ENCODE assay signal across 27 mouse cellular contexts in the genomic region with DNA sequence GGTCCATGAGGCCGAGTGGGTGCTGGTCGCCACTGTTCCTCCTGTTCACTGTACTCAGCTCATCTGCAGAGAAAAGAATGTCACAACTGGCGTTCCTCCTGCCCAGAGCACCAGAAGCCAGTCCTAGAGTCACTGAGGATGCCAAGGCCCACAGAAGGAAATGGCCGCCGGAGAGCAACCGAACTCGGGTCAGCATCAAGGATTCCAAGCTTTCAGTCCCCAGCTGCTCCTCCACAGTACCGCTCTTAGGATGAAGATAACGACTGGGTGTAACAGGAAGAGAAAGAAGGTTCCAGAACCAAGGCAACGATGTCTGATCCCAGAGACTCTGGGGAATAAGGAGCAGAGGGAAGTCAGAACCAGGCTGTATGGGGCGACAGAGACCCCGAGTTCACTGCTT. TPM values are rescaled to one million over a fixed set of nuclear protein-coding genes. Genes with fewer than 3 reads are reported as not detected.
DNase-seq lines count a peak whose midpoint lies in the region; ATAC-seq and TF ChIP-seq lines count a peak whose summit lies in the region.
"Had no signal": no experiment of that assay in that cellular context is flagged by ENCODE, and none has a peak within 500 bp of the region (broad histone marks: within the 10 kb centered on the region; RNA-seq: fewer than 3 reads in every experiment).

A gene (minus strand): TSS at position 101 of the 400 bp plus-strand sequence.

- no peak for TF ChIP-seq CTCF in hindbrain, postnatal 0 days (IDR thresholded peaks at IDR 0.05; ENCODE audit: low read depth)

- no peak for ATAC-seq in hindbrain, postnatal 0 days
- ATAC-seq in hindbrain, embryonic 16.5 days: no peak
- ATAC-seq in neural tube, embryonic 12.5 days (ENCODE audit: low FRiP score, low read depth): no peak
- no peak for ATAC-seq in neural tube, embryonic 15.5 days (ENCODE audit: low FRiP score)
- ATAC-seq in neutrophil, adult 5-6 weeks (ENCODE audit: extremely low read depth, insufficient number of reproducible peaks, low FRiP score, poor library complexity, severe bottlenecking): no peak
- ATAC-seq: forebrain, embryonic 15.5 days had no signal

- no peaks in the 10 kb centered on the region for H3K9me3 ChIP-seq in hindbrain, postnatal 0 days (ENCODE audit: low read length)
- no peaks in the 10 kb centered on the region for H3K9me3 ChIP-seq in hindbrain, embryonic 16.5 days (ENCODE audit: control insufficient read depth, low read length)
- no peaks in the 10 kb centered on the region for H3K9me3 ChIP-seq in neural tube, embryonic 12.5 days
- H3K9me3 ChIP-seq in neural tube, embryonic 15.5 days (replicated peaks): no peaks in the 10 kb centered on the region
- no peaks in the 10 kb centered on the region for H3K9me3 ChIP-seq in ES-E14 (ENCODE audit: control insufficient read depth, insufficient read depth, low read depth, low read length)
- H3K9me3 ChIP-seq: embryonic facial prominence, embryonic 15.5 days; forebrain, embryonic 15.5 days; heart, embryonic 10.5 days; kidney, embryonic 15.5 days; stomach, embryonic 15.5 days had no signal

- no peak for DNase-seq in hindbrain, postnatal 0 days (ENCODE audit: low spot score)
- no peak for DNase-seq in ES-E14 (ENCODE audit: low read depth, low spot score)
- DNase-seq in yolk sac, embryonic 10.5 days (ENCODE audit: low spot score): no peak
- DNase-seq: adrenal gland, postnatal 14 days; cerebellum, adult 2 months; cerebellum, postnatal 25 days; embryo, embryonic 11 days; gastrocnemius, postnatal 10 days; kidney, adult 11 months; kidney, postnatal 36 days; lung, postnatal 4 days; thymus, adult 2 months had no signal

- H3K27me3 ChIP-seq in hindbrain, postnatal 0 days (ENCODE audit: insufficient read depth, low read length): no peaks in the 10 kb centered on the region
- H3K27me3 ChIP-seq in hindbrain, embryonic 16.5 days (replicated peaks; ENCODE audit: control insufficient read depth, insufficient read depth, low read length): no peaks in the 10 kb centered on the region
- no peaks in the 10 kb centered on the region for H3K27me3 ChIP-seq in neural tube, embryonic 12.5 days (replicated peaks)
- H3K27me3 ChIP-seq in neural tube, embryonic 15.5 days (replicated peaks): no peaks in the 10 kb centered on the region
- H3K27me3 ChIP-seq: embryonic facial prominence, embryonic 15.5 days; forebrain, embryonic 15.5 days; stomach, embryonic 15.5 days had no signal

- no peak within 1 kb of the TSS for H3K9ac ChIP-seq in hindbrain, postnatal 0 days (replicated peaks; ENCODE audit: low read length)
- H3K9ac ChIP-seq in hindbrain, embryonic 16.5 days (ENCODE audit: low read depth, low read length): no peak within 1 kb of the TSS
- peak within 1 kb of the TSS; percentile 6; the same call in 1 of the 2 replicates for H3K9ac ChIP-seq in neural tube, embryonic 12.5 days
- no peak within 1 kb of the TSS for H3K9ac ChIP-seq in neural tube, embryonic 15.5 days (replicated peaks)
- peak within 1 kb of the TSS; percentile 58 for H3K9ac ChIP-seq in ES-E14 (ENCODE audit: insufficient read depth, low read depth, low read length, poor library complexity, severe bottlenecking)
- H3K9ac ChIP-seq: embryonic facial prominence, embryonic 15.5 days; kidney, embryonic 15.5 days; stomach, embryonic 15.5 days had no signal

- H3K4me2 ChIP-seq in hindbrain, postnatal 0 days (ENCODE audit: low read depth, low read length): no peak within 1 kb of the TSS
- H3K4me2 ChIP-seq in hindbrain, embryonic 16.5 days (ENCODE audit: low read length): no peak within 1 kb of the TSS
- 0 out of 2 replicates have a peak within 1 kb of the TSS, but pooled peaks have one; percentile 55 for H3K4me2 ChIP-seq in neural tube, embryonic 12.5 days (replicated peaks)
- H3K4me2 ChIP-seq in neural tube, embryonic 15.5 days: no peak within 1 kb of the TSS

- H3K27ac ChIP-seq in hindbrain, postnatal 0 days: 0 out of 2 replicates have a peak within 1 kb of the TSS, but pooled peaks have one; percentile 20
- H3K27ac ChIP-seq in hindbrain, embryonic 16.5 days (ENCODE audit: low read depth, low read length): no peak within 1 kb of the TSS
- H3K27ac ChIP-seq in neural tube, embryonic 12.5 days: no peak within 1 kb of the TSS
- H3K27ac ChIP-seq in neural tube, embryonic 15.5 days (replicated peaks): no peak within 1 kb of the TSS
- no peak within 1 kb of the TSS for H3K27ac ChIP-seq in ES-E14 (ENCODE audit: insufficient read depth, low read depth, low read length, poor library complexity, severe bottlenecking)
- H3K27ac ChIP-seq: embryonic facial prominence, embryonic 15.5 days; forebrain, embryonic 15.5 days; heart, embryonic 10.5 days; kidney, embryonic 15.5 days; stomach, embryonic 15.5 days had no signal

- no peak within 1 kb of the TSS for H3K4me3 ChIP-seq in hindbrain, postnatal 0 days (ENCODE audit: low read length)
- no peak within 1 kb of the TSS for H3K4me3 ChIP-seq in hindbrain, embryonic 16.5 days (ENCODE audit: low read length)
- H3K4me3 ChIP-seq in neural tube, embryonic 12.5 days: no peak within 1 kb of the TSS
- no peak within 1 kb of the TSS for H3K4me3 ChIP-seq in neural tube, embryonic 15.5 days (replicated peaks)
- H3K4me3 ChIP-seq in ES-E14 (ENCODE audit: insufficient read depth in 1 of 2, low read depth in 1 of 2, low read length in 2 of 2, poor library complexity in 1 of 2, severe bottlenecking in 1 of 2): peak within 1 kb of the TSS; percentile 18 to 32; a peak in 2 of 4 replicates

- in situ Hi-C loops in ES-E14 (cut with MboI; ENCODE audit: low sequenced_read_pairs in 2 of 2, unreplicated experiment in 2 of 2): no loop called here

- no peaks in the 10 kb centered on the region for H3K4me1 ChIP-seq in hindbrain, postnatal 0 days (ENCODE audit: insufficient read depth, low read length)
- H3K4me1 ChIP-seq in hindbrain, embryonic 16.5 days (ENCODE audit: control insufficient read depth, insufficient read depth, low read depth, low read length): 0 out of 2 replicates have a peak, but pooled peaks cover 2% of the 10 kb centered on the region
- H3K4me1 ChIP-seq in neural tube, embryonic 12.5 days: no peaks in the 10 kb centered on the region
- H3K4me1 ChIP-seq in neural tube, embryonic 15.5 days: peaks cover 4% of the 10 kb centered on the region; the same call in 1 of the 2 replicates
- peaks cover 0 to 12% of the 10 kb centered on the region in 2 experiments; a peak in 1 of 4 replicates for H3K4me1 ChIP-seq in ES-E14 (ENCODE audit: control insufficient read depth in 2 of 2, insufficient read depth in 2 of 2, low read length in 2 of 2, poor library complexity in 1 of 2)
- H3K4me1 ChIP-seq: embryonic facial prominence, embryonic 15.5 days; forebrain, embryonic 15.5 days; stomach, embryonic 15.5 days had no signal

- 81% methylated on average over 12 of the region's 12 CpGs for WGBS in hindbrain, postnatal 0 days
- 91% methylated on average over 12 of the region's 12 CpGs for WGBS in hindbrain, embryonic 16.5 days
- 89% methylated on average over 12 of the region's 12 CpGs for WGBS in neural tube, embryonic 12.5 days
- 87% methylated on average over 12 of the region's 12 CpGs for WGBS in neural tube, embryonic 15.5 days

- H3K36me3 ChIP-seq in hindbrain, postnatal 0 days (ENCODE audit: insufficient read depth, low read length): no peaks in the 10 kb centered on the region
- H3K36me3 ChIP-seq in hindbrain, embryonic 16.5 days (ENCODE audit: control insufficient read depth, insufficient read depth, low read length): no peaks in the 10 kb centered on the region
- H3K36me3 ChIP-seq in neural tube, embryonic 12.5 days: no peaks in the 10 kb centered on the region
- H3K36me3 ChIP-seq in neural tube, embryonic 15.5 days: no peaks in the 10 kb centered on the region
- H3K36me3 ChIP-seq in ES-E14 (ENCODE audit: control insufficient read depth, insufficient read depth, low read length, poor library complexity, severe bottlenecking): no peaks in the 10 kb centered on the region
- H3K36me3 ChIP-seq: embryonic facial prominence, embryonic 15.5 days; forebrain, embryonic 15.5 days; heart, embryonic 10.5 days; kidney, embryonic 15.5 days; stomach, embryonic 15.5 days had no signal

TF ChIP-seq in ES-E14, 5 proteins besides CTCF, POLR2A, EP300 and RAD21:
- TF ChIP-seq ZC3H11A (IDR thresholded peaks at IDR 0.05; ENCODE audit: borderline replicate concordance, low read depth, low read length): no peak
- no peak for TF ChIP-seq CHD2 (IDR thresholded peaks at IDR 0.05; ENCODE audit: low read depth, low read length)
- no peak for TF ChIP-seq ZNF384 (IDR thresholded peaks at IDR 0.05; ENCODE audit: low read depth, low read length)
- no peak for TF ChIP-seq MAFK (IDR thresholded peaks at IDR 0.05; ENCODE audit: insufficient read depth, low read depth, low read length)
- no peak for TF ChIP-seq HCFC1 (IDR thresholded peaks at IDR 0.05; ENCODE audit: borderline replicate concordance, insufficient read depth, low read length)
TF ChIP-seq in ES-E14: peak in this region for 0.

RNA-seq across cellular contexts. Expression of the gene that starts here (rescaled TPM):
- not detected in 2 replicates for total RNA-seq in hindbrain, postnatal 0 days (2014; rRNA removed)
- polyA plus RNA-seq in hindbrain, postnatal 0 days (2015; fragmentation: Nextera tagmentation; extraction: Ambion mirVana): not detected in 2 replicates
- polyA plus RNA-seq in hindbrain, embryonic 16.5 days (2015; fragmentation: Nextera tagmentation; extraction: Ambion mirVana): 0.06 TPM in 1 of 2 replicates, not detected in the other
- not detected in 2 replicates for polyA plus RNA-seq in neural tube, embryonic 12.5 days (2016; fragmentation: Nextera tagmentation; extraction: Ambion mirVana)
- not detected in 2 replicates for polyA plus RNA-seq in neural tube, embryonic 15.5 days (2015; fragmentation: Nextera tagmentation; extraction: Ambion mirVana)
- total RNA-seq in ES-E14 (2012; rRNA removed): 0.04 and 0.16 TPM in 2 replicates
- 25.6 and 25.8 TPM in 2 replicates for total RNA-seq in neutrophil, adult 5-6 weeks (2017)
- total RNA-seq: adrenal gland, postnatal 14 days; gastrocnemius, postnatal 10 days; granulocyte monocyte progenitor cell, adult 5-6 weeks; hematopoietic stem cell, adult 5-6 weeks; left cerebral cortex, postnatal 25 days; liver, adult 2 months had no signal
- polyA plus RNA-seq: cerebellum, adult 2 months; embryonic facial prominence, embryonic 15.5 days; forebrain, embryonic 15.5 days; heart, embryonic 10.5 days; kidney, embryonic 15.5 days; liver, embryonic 16.5 days; lung, embryonic 16.5 days had no signal

Comparison
In these comparisons a context has a peak if more than half of its experiments do, and no peak if none do; other contexts are left out.
1. RNA of the gene that starts here (total RNA-seq): 25.6 to 25.8 TPM in neutrophil, adult 5-6 weeks; 0.04 to 0.16 TPM in ES-E14 and not detected in hindbrain, postnatal 0 days; every median in the first group is over 10 times any median in the second.
2. H3K9ac ChIP-seq: peak in neural tube, embryonic 12.5 days (single experiment) and ES-E14 (single experiment); none in hindbrain, postnatal 0 days (single experiment), hindbrain, embryonic 16.5 days (single experiment) and neural tube, embryonic 15.5 days (single experiment).
3. H3K4me3 ChIP-seq: peak in ES-E14 (2 of 2); none in hindbrain, postnatal 0 days (single experiment), hindbrain, embryonic 16.5 days (single experiment), neural tube, embryonic 12.5 days (single experiment) and neural tube, embryonic 15.5 days (single experiment).